Mouse (Mus musculus) hindbrain, embryonic 16.5 days (tissue): Measurements from ENCODE around the gene Adk. TPM values are rescaled to one million over a fixed set of nuclear protein-coding genes. Genes with fewer than 3 reads are reported as not detected.

Experiments
- ATAC-seq: fragments of 200-750 bp; cut with Nextera tagmentation; 2 replicates; pipeline ENCODE4 v1.8.0; 2017; ENCODE audit warnings: moderate TSS enrichment, moderate library complexity
- H3K27ac ChIP-seq: fragments of 300-500 bp; sonication (generic); 2 replicates; pipeline ENCODE4 v1.5.1; 2014; ENCODE audit warnings: low read depth, mild to moderate bottlenecking, control low read depth, low read length, moderate library complexity
- H3K27me3 ChIP-seq: fragments of 300-500 bp; sonication (generic); replicated peaks from 2 replicates; pipeline ENCODE4 v1.6.1; 2014; ENCODE audit warnings: low read length; ENCODE audit not compliant: control insufficient read depth, insufficient read depth
- H3K36me3 ChIP-seq: fragments of 300-500 bp; sonication (generic); 2 replicates; pipeline ENCODE4 v1.6.1; 2014; ENCODE audit warnings: mild to moderate bottlenecking, low read length, moderate library complexity, mixed read lengths; ENCODE audit not compliant: control insufficient read depth, insufficient read depth
- H3K4me1 ChIP-seq: fragments of 300-500 bp; sonication (generic); 2 replicates; pipeline ENCODE4 v1.6.1; 2014; ENCODE audit warnings: low read depth, low read length; ENCODE audit not compliant: control insufficient read depth, insufficient read depth
- H3K4me2 ChIP-seq: fragments of 300-500 bp; sonication (generic); 2 replicates; pipeline ENCODE4 v1.6.1; 2014; ENCODE audit warnings: mild to moderate bottlenecking, low read length, control low read depth, moderate library complexity
- H3K4me3 ChIP-seq: fragments of 300-500 bp; sonication (generic); 2 replicates; pipeline ENCODE4 v1.5.1; 2014; ENCODE audit warnings: mild to moderate bottlenecking, low read length, control low read depth, moderate library complexity
- H3K9ac ChIP-seq: fragments of 300-500 bp; sonication (generic); 2 replicates; pipeline ENCODE4 v1.6.1; 2014; ENCODE audit warnings: low read depth, mild to moderate bottlenecking, control low read depth, low read length, moderate library complexity
- H3K9me3 ChIP-seq: fragments of 300-500 bp; sonication (generic); 2 replicates; pipeline ENCODE4 v1.6.1; 2014; ENCODE audit warnings: mild to moderate bottlenecking, low read length, moderate library complexity; ENCODE audit not compliant: control insufficient read depth
- WGBS: fragments of 180-500 bp; shearing (Covaris S2); extraction: QIAGEN DNeasy Blood & Tissue Kit; methylation state at CpG from one replicate; pipeline ENCODE4 v1.1.7; 2014; 5-methylcytosine and 5-hydroxymethylcytosine counted together
- polyA plus RNA-seq: library from polyadenylated mRNA; unstranded; fragments of >200 nt; fragmentation: Nextera tagmentation; extraction: Ambion mirVana; gene quantifications from 2 replicates; pipeline ENCODE4 v1.2.1, GENCODE M21; 2015

Adk gene
- polyA plus RNA-seq, 1 experiment from 2014 or later, result 45.9 TPM

GRCm38 (mm10) chr14:21034791-21035190 is 17.6 kb upstream of the Adk start:
- Histone ChIP-seq H3K9me3 (no peaks in the 10 kb centered on the region), H3K27me3 (no peaks in the 10 kb centered on the region), H3K4me3 (no peak overlapping the region), H3K9ac (no peak overlapping the region), H3K27ac (no peak overlapping the region), H3K4me2 (no peak overlapping the region), H3K36me3 (peaks cover 17% of the 10 kb centered on the region), H3K4me1 (no peaks in the 10 kb centered on the region)
- WGBS, result 93% methylated on average over 3 of the region's 3 CpGs
- no peak for ATAC-seq

- Histone ChIP-seq H3K9me3 (no peaks in the 10 kb centered on the region), H3K27me3 (no peaks in the 10 kb centered on the region), H3K4me1 (no peaks in the 10 kb centered on the region), H3K4me2 (no peak overlapping the region), H3K27ac (no peak overlapping the region), H3K36me3 (peaks cover 11% of the 10 kb centered on the region), H3K4me3 (no peak overlapping the region), H3K9ac (no peak overlapping the region)
- 96% methylated on average over 12 of the region's 12 CpGs for WGBS
- ATAC-seq, result no peak
Measured at GRCm38 (mm10) chr14:21039077-21039476, 13.3 kb upstream of the Adk start.

GRCm38 (mm10) chr14:21039623-21040022 is 12.8 kb upstream of the Adk start:
- H3K4me1 ChIP-seq, result no peaks in the 10 kb centered on the region
- WGBS, result 93% methylated on average over 4 of the region's 4 CpGs

GRCm38 (mm10) chr14:21047840-21048239 is 4.5 kb upstream of the Adk start:
- H3K27ac ChIP-seq, result no peak overlapping the region
- no peaks in the 10 kb centered on the region for H3K36me3 ChIP-seq
- H3K4me3 ChIP-seq, result no peak overlapping the region
- no peaks in the 10 kb centered on the region for H3K9me3 ChIP-seq
- H3K4me2 ChIP-seq, result no peak overlapping the region
- H3K27me3 ChIP-seq, result no peaks in the 10 kb centered on the region
- no peak overlapping the region for H3K9ac ChIP-seq
- peaks cover 7% of the 10 kb centered on the region for H3K4me1 ChIP-seq
- 95% methylated on average over 2 of the region's 2 CpGs for WGBS
- ATAC-seq, result no peak

More at GRCm38 (mm10) chr14:21039623-21040022, 12.8 kb upstream of the Adk start:
- Histone ChIP-seq H3K27ac (no peak overlapping the region), H3K4me2 (no peak overlapping the region), H3K27me3 (no peaks in the 10 kb centered on the region), H3K4me3 (no peak overlapping the region), H3K36me3 (peaks cover 10% of the 10 kb centered on the region), H3K9me3 (no peaks in the 10 kb centered on the region), H3K9ac (no peak overlapping the region)
- ATAC-seq, result no peak

- no peak overlapping the region for H3K9ac ChIP-seq
- no peak overlapping the region for H3K27ac ChIP-seq
- H3K4me1 ChIP-seq, result peaks cover 9% of the 10 kb centered on the region
- no peak overlapping the region for H3K4me2 ChIP-seq
- H3K36me3 ChIP-seq, result no peaks in the 10 kb centered on the region
- H3K9me3 ChIP-seq, result no peaks in the 10 kb centered on the region
- no peak for ATAC-seq
- H3K4me3 ChIP-seq, result no peak overlapping the region
- H3K27me3 ChIP-seq, result no peaks in the 10 kb centered on the region
Measured at GRCm38 (mm10) chr14:21048879-21049278, 3.5 kb upstream of the Adk start.

- no peaks in the 10 kb centered on the region for H3K27me3 ChIP-seq
- no peak overlapping the region for H3K9ac ChIP-seq
- no peak overlapping the region for H3K4me3 ChIP-seq
- WGBS, result 76% methylated on average over 3 of the region's 3 CpGs
- no peak for ATAC-seq
- peaks cover 9% of the 10 kb centered on the region for H3K4me1 ChIP-seq
- H3K4me2 ChIP-seq, result peak overlapping the region; percentile 88
- H3K36me3 ChIP-seq, result no peaks in the 10 kb centered on the region
- no peaks in the 10 kb centered on the region for H3K9me3 ChIP-seq
- no peak overlapping the region for H3K27ac ChIP-seq
Measured at GRCm38 (mm10) chr14:21050734-21051133, 1.6 kb upstream of the Adk start.

- H3K9ac ChIP-seq, result peak overlapping the region; percentile 85
- H3K9me3 ChIP-seq, result no peaks in the 10 kb centered on the region
- peak overlapping the region; percentile 74 for H3K4me3 ChIP-seq
- H3K27me3 ChIP-seq, result no peaks in the 10 kb centered on the region
- WGBS, result 8% methylated on average over 27 of the region's 28 CpGs
- H3K27ac ChIP-seq, result peak overlapping the region; percentile 86
- H3K4me2 ChIP-seq, result peak overlapping the region; percentile 88
- peaks cover 9% of the 10 kb centered on the region for H3K4me1 ChIP-seq
- no peaks in the 10 kb centered on the region for H3K36me3 ChIP-seq
- ATAC-seq, result no peak; the same call in 1 of the 2 replicates
Measured at GRCm38 (mm10) chr14:21051380-21052111, 828 bp upstream of the Adk start.

GRCm38 (mm10) chr14:21052781-21053130 is 382 bp downstream of the Adk start:
- H3K27ac ChIP-seq, result peak overlapping the region; percentile 55
- no peaks in the 10 kb centered on the region for H3K27me3 ChIP-seq
- H3K4me3 ChIP-seq, result peak overlapping the region; percentile 74
- no peaks in the 10 kb centered on the region for H3K36me3 ChIP-seq
- H3K4me2 ChIP-seq, result peak overlapping the region; percentile 91
- H3K4me1 ChIP-seq, result peaks cover 9% of the 10 kb centered on the region
- under 1% methylated on average over 25 of the region's 25 CpGs for WGBS
- ATAC-seq, result peak; percentile 79
- no peaks in the 10 kb centered on the region for H3K9me3 ChIP-seq
- H3K9ac ChIP-seq, result peak overlapping the region; percentile 68

- Histone ChIP-seq H3K4me1 (peaks cover 9% of the 10 kb centered on the region), H3K4me2 (peak overlapping the region; percentile 91), H3K9ac (peak overlapping the region; percentile 68), H3K27ac (no peak overlapping the region), H3K36me3 (no peaks in the 10 kb centered on the region), H3K9me3 (no peaks in the 10 kb centered on the region), H3K4me3 (peak overlapping the region; percentile 74), H3K27me3 (no peaks in the 10 kb centered on the region)
- ATAC-seq, result no peak
- WGBS, result 14% methylated on average over 8 of the region's 8 CpGs
Measured at GRCm38 (mm10) chr14:21053151-21053550, 777 bp downstream of the Adk start.
